Mouse (Mus musculus): ENCODE measurements around the gene Mipep.

The Mipep gene

GRCm38 (mm10) chr14:60756271-60756670 is 28.1 kb upstream of the Mipep start:
- DNase-seq (ENCODE audit: low read depth, low spot score), result no peak

GRCm38 (mm10) chr14:60757265-60757664 is 27.1 kb upstream of the Mipep start:
- no peak for DNase-seq (ENCODE audit: low read depth, low spot score)

- no peak for DNase-seq (ENCODE audit: low read depth, low spot score)
Observed at GRCm38 (mm10) chr14:60757722-60758121, 26.7 kb upstream of the Mipep start.

- DNase-seq (ENCODE audit: low read depth, low spot score), result no peak
Observed at GRCm38 (mm10) chr14:60759097-60759496, 25.3 kb upstream of the Mipep start.

- peak; percentile 33 for DNase-seq (ENCODE audit: low read depth, low spot score)
Observed at GRCm38 (mm10) chr14:60761801-60762200, 22.6 kb upstream of the Mipep start.

- DNase-seq (ENCODE audit: low read depth, low spot score), result no peak
Observed at GRCm38 (mm10) chr14:60762754-60763153, 21.6 kb upstream of the Mipep start.

GRCm38 (mm10) chr14:60763746-60764145 is 20.6 kb upstream of the Mipep start:
- no peak for DNase-seq (ENCODE audit: low read depth, low spot score)

- peak; percentile 66 for DNase-seq (ENCODE audit: low read depth, low spot score)
Observed at GRCm38 (mm10) chr14:60764526-60764925, 19.8 kb upstream of the Mipep start.

GRCm38 (mm10) chr14:60765025-60765424 is 19.3 kb upstream of the Mipep start:
- DNase-seq (ENCODE audit: low read depth, low spot score), result no peak

- no peak for DNase-seq (ENCODE audit: low read depth, low spot score)
Observed at GRCm38 (mm10) chr14:60767884-60768283, 16.5 kb upstream of the Mipep start, which contains the start of gene C1qtnf9. Gene C1qtnf9 (plus strand): TSS chr14:60768134.

- peak; percentile 61 for DNase-seq (ENCODE audit: low read depth, low spot score)
Observed at GRCm38 (mm10) chr14:60769340-60769739, 15.0 kb upstream of the Mipep start.

- DNase-seq (ENCODE audit: low read depth, low spot score), result no peak
Observed at GRCm38 (mm10) chr14:60770594-60770993, 13.8 kb upstream of the Mipep start.

- DNase-seq (ENCODE audit: low read depth, low spot score), result peak; percentile 69
Observed at GRCm38 (mm10) chr14:60771057-60771456, 13.3 kb upstream of the Mipep start.

- DNase-seq (ENCODE audit: low read depth, low spot score), result no peak
Observed at GRCm38 (mm10) chr14:60773476-60773875, 10.9 kb upstream of the Mipep start.

- no peak for DNase-seq (ENCODE audit: low read depth, low spot score)
Observed at GRCm38 (mm10) chr14:60776521-60776920, 7.9 kb upstream of the Mipep start.

- DNase-seq (ENCODE audit: low read depth, low spot score), result peak; percentile 60
Observed at GRCm38 (mm10) chr14:60777485-60777919, 6.9 kb upstream of the Mipep start.

GRCm38 (mm10) chr14:60779198-60779597 is 5.2 kb upstream of the Mipep start:
- DNase-seq (ENCODE audit: low read depth, low spot score), result no peak

GRCm38 (mm10) chr14:60782121-60782656 is 2.2 kb upstream of the Mipep start:
- peak; percentile 27 for DNase-seq (ENCODE audit: low read depth, low spot score)

- DNase-seq (ENCODE audit: low read depth, low spot score), result no peak
Observed at GRCm38 (mm10) chr14:60783196-60783595, 1.2 kb upstream of the Mipep start.

- DNase-seq (ENCODE audit: low read depth, low spot score), result peak; percentile 55
Observed at GRCm38 (mm10) chr14:60790103-60790502, 5.7 kb downstream of the Mipep start.

- DNase-seq (ENCODE audit: low read depth, low spot score), result no peak
Observed at GRCm38 (mm10) chr14:60796600-60797322, 12.4 kb downstream of the Mipep start.

GRCm38 (mm10) chr14:60797596-60797995 is 13.2 kb downstream of the Mipep start:
- DNase-seq (ENCODE audit: low read depth, low spot score), result no peak

GRCm38 (mm10) chr14:60798721-60799120 is 14.3 kb downstream of the Mipep start:
- DNase-seq (ENCODE audit: low read depth, low spot score), result no peak
